Mouse (Mus musculus) cerebellum, postnatal 10 days (tissue): Measurements from ENCODE around the gene Golim4.

Experiments
- DNase-seq, 2 experiments: peaks; one replicate each; pipeline ENCODE4 v3.0.0; 2021; ENCODE audit warnings: mixed read lengths in 2 of 2

The Golim4 gene

GRCm38 (mm10) chr3:75925123-75925522, 31.6 kb downstream of the Golim4 start:
- DNase-seq = no peak

- no peak for DNase-seq
Measured at GRCm38 (mm10) chr3:75917770-75918503, 38.8 kb downstream of the Golim4 start.

DNA sequence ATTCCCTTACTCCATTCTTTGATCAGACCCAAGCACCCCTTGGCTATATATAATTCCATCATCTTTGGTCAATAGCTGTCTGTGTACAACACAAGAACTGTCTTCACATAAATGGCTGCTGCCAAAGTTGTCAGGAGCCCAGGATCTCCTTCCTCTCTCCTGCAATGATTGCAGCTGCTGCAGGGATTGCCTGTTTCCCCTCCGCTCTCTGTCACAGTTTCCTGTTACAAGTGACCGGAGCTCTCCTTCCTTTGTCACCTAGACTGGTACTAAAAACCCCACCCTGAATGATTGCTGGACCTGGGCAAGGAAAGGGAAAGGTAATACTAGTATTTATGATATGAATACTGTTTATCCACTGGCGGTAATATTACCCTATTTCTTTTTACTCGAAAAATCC, 44.0 kb downstream of the Golim4 start:
- peak; percentile 30 to 39 for DNase-seq

DNA sequence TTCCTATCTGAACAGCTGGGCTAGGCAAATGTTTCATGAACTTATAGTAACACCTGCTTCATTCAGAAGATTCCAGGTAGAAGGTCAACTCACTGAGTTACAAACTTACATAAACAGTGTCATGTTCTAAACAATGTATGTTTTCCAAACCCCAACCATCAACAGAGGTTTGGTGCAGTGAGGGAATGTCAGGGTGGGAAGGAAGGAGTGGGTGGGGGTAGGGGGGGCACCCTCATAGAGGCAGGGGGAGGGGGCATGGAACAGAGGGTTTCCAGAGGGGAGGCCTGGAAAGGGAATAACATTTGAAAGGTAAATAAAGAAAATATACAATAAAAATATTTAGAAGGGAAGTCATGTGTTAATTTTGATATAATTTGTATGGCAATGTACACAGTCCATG, 46.0 kb downstream of the Golim4 start:
- no peak for DNase-seq

DNA sequence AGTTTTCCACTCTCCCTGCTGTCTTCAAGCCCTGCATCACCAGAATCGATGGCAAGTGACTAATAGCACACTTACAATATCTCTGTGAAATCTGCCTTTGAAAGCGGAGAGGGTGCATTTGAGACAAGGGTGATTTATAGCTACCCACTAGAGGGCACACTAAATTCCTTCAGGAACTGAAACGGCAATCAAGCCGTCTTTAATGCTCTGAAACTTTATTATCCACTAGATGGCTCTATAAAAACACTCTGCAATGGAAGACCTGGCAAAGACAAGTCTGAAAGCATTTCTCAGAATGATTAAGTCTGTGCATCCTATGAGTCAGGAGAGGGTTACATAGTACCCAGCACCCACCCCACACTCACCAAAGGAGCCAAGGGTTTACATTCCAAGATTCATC, 46.5 kb downstream of the Golim4 start:
- DNase-seq = peak; percentile 43 to 73

DNA sequence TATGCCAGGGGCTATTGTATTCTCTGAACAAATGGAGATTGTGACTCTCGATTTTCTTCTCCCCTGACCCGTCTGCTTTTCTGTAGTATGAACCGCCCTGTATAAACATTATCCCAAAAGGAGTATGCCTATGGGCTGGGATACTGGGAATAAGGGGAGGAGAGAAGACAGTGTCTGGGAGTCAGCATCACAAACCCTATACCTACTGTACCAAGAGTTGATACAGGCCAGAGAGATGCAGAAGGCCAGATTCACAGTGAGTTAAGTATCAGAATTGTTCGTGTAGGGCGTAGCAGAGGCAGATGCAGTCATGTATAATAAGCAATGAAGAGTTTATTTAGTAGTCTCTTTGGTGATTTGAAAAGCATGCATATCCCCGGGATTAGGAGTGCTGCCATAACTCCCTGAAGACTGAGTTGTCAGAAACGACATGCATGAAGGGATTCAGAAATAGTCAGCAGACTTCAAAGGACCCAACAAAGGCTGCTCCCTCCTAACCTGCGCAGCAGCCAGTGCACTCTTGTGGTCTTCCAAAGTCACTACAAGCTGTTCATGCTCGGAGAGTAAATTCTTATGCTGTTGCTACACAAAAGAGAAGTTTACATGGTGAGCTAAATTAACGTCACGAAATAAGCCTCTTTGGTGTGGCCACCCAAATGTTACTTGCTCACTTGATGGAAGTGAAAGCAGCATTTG, 54.7 kb downstream of the Golim4 start:
- peak in 1 of 2 experiments; percentile 18 for DNase-seq

DNA sequence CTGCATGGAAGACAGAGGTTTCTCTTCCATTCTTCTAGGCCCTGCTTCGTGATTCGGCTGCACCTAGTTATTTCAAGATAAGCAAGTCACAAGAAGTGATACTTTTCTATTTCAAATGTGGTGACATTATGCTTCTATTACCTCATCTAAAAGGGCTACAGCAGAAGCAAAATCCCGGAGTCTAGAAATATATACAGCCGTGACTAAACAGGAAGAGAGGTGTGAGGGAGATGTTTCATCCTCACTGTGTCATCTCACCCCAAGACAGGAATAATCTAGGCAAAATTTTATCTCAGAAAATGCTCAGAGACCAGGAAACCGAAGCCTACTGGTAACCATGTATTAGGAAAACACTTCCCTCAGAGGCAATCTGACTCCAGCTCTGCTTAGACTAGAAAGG, 61.7 kb downstream of the Golim4 start:
- no peak for DNase-seq

- no peak for DNase-seq
Measured at GRCm38 (mm10) chr3:75891581-75891980, 65.2 kb downstream of the Golim4 start.

GRCm38 (mm10) chr3:75889323-75889722, 67.4 kb downstream of the Golim4 start:
- no peak for DNase-seq

- DNase-seq = no peak
Measured at GRCm38 (mm10) chr3:75881582-75881981, 75.2 kb downstream of the Golim4 start.

DNA sequence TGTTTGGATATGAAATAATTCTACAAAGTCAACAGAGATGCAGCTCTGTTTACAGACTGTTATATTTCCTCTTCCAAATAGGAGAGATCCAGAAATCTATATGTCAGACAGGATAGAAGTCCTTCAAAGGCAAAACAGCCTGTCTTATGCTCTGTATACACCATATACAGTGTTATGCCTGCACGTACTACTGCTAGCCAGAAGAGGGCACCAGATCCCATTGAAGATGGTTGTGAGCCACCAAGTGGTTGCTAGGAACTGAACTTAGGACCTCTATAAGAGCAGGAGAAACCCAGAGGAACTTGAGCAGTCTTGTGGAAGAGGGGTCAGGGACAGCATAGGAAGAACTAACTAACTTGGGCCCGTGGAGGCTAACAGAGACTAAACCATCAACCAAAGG, 77.5 kb downstream of the Golim4 start:
- no peak for DNase-seq

DNA sequence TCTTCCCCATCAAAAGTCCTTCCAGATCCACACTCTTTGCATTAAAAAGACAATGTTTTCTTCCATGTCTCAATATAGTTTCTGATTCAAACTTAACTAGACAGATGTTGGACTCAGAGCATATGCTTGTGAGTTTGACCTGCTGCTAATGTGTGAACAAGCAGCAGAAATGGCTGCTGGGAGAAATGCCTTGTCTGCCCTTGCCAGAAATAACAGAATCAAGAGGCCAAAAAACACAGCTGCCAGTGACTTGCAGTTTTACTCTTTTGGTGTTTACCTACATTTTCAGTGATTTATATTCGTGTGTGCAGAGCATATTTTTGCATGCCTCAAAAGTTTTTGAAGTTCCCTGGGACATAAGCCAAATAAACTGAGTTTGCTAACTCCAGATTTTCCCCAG, 87.9 kb downstream of the Golim4 start:
- DNase-seq = no peak

- peak; percentile 27 to 32 for DNase-seq
Measured at GRCm38 (mm10) chr3:75864203-75864602, 92.5 kb downstream of the Golim4 start.

DNA sequence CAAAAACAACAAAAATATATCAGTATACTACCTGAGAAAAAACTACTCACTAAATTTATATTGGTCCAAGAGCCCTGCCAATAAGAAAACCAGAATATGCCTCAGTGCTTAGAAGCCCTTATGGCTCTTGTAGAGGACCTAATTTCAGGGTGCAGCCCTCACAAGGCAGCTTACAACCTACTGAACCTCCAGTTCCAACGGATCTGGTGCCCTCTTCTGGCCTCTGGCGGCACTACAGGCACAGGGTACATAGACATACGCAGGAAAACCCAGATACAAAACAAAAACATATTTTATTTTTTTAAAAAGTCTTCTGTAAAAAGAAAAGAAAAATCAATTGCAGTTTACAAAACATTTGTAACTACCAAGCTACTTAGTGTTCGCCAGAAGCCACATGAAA, 95.1 kb downstream of the Golim4 start:
- DNase-seq = peak; percentile 59 to 68

DNA sequence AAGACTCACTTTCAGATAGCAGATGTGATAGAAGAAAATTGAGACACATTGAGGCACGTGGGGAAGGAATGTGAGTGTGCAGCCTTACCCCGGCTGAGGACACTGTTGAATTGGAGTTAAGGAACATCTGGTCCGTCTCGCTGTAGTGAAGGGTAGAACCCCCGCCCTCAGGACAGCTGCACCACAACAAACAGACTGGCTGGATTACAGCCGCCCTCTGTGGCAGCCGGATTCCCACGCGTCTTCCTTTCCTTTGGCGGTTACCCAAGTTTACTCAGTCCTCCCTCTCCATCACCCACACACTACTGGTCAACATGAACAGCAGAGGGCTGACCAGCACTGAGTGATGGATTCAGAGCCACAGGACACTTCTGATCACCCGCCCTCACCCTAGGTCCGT, 96.0 kb downstream of the Golim4 start:
- DNase-seq = peak; percentile 3 to 4

GRCm38 (mm10) chr3:75835286-75835967, 121.3 kb downstream of the Golim4 start:
- no peak for DNase-seq

GRCm38 (mm10) chr3:75834827-75835226, 121.9 kb downstream of the Golim4 start:
- DNase-seq = no peak
